8 mouse cellular contexts compared by ENCODE assay signal in the genomic region with DNA sequence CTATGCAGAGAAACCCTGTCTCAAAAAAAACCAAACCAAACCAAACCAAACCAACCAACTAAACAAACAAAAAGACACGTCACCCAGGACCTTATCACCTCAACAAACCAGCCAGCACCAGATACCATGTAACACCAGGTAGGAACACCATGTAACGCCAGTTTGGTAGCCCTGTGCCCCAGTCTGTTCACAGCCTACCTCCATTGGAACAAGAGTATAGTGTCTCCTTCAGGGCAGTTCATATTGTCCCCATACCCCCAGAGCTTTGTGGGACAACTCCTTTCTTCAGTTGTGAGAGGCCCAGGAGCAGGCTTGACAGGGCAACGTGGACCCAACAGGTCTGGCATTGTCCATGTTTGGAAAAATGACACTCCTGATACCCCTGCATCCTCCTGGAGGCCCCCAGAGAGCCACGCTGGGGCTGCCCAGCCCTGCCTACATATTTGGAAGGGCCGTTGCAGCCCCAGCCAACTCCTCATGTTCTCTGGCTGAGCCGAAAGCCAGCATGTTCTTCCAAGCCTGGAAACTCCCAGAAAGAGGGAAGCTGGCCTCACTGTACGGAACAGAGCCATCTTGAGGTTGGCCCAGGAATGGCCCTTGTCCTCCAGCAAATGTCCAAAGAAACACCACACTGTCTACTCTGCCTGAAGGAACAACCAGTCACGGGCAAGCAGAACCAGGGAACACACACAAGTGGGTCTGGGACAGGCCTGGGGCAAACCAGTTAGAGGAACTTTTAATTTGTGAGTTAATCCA.
DNase-seq lines count a peak whose midpoint lies in the region; ATAC-seq and TF ChIP-seq lines count a peak whose summit lies in the region.

No protein-coding gene starts in this region.

- no peaks in the 10 kb centered on the region for H3K36me3 ChIP-seq in heart, embryonic 13.5 days
- H3K36me3 ChIP-seq in limb, embryonic 14.5 days (ENCODE audit: control insufficient read depth, insufficient read depth, low read length) = no peaks in the 10 kb centered on the region

- no peaks in the 10 kb centered on the region for H3K9me3 ChIP-seq in heart, embryonic 13.5 days
- H3K9me3 ChIP-seq in limb, embryonic 14.5 days (ENCODE audit: control insufficient read depth, low read length) = no peaks in the 10 kb centered on the region

- TF ChIP-seq POLR2A in limb, embryonic 14.5 days (IDR thresholded peaks at IDR 0.05; ENCODE audit: borderline replicate concordance, extremely low read depth, insufficient read depth, insufficient read length) = no peak

- 72% methylated on average over 8 of the region's 8 CpGs for WGBS in heart, embryonic 13.5 days
- WGBS in limb, embryonic 14.5 days = 74% methylated on average over 8 of the region's 8 CpGs

- H3K4me2 ChIP-seq in heart, embryonic 13.5 days = no peak overlapping the region
- H3K4me2 ChIP-seq in limb, embryonic 14.5 days (replicated peaks; ENCODE audit: low read depth, low read length, severe bottlenecking) = no peak overlapping the region

- DNase-seq in retina, postnatal 1 day = peak; percentile 49
- DNase-seq in retina, embryonic 14.5 days (ENCODE audit: low spot score) = no peak
- DNase-seq in cerebellum, adult 9-11 months = peak; percentile 73
- DNase-seq in limb, embryonic 14.5 days (ENCODE audit: low spot score) = peak; percentile 38
- no peak for DNase-seq in neural tube, embryonic 10.5 days (ENCODE audit: extremely low spot score, low spot score)
- DNase-seq in urinary bladder, postnatal 25 days (ENCODE audit: low spot score) = no peak

- H3K4me1 ChIP-seq in heart, embryonic 13.5 days = peaks cover 64% of the 10 kb centered on the region
- peaks cover 5% of the 10 kb centered on the region; the same call in 1 of the 2 replicates for H3K4me1 ChIP-seq in limb, embryonic 14.5 days (ENCODE audit: control insufficient read depth, insufficient read depth, low read length)

- no peak for ATAC-seq in heart, embryonic 13.5 days (ENCODE audit: extremely low read depth, insufficient number of reproducible peaks, low FRiP score, low TSS enrichment)
- peak; percentile 41; the same call in 1 of the 2 replicates for ATAC-seq in limb, embryonic 14.5 days (ENCODE audit: low FRiP score, low read depth)
- ATAC-seq in megakaryocyte, adult 5-6 weeks (ENCODE audit: poor library complexity, severe bottlenecking) = no peak

- H3K4me3 ChIP-seq in heart, embryonic 13.5 days = no peak overlapping the region
- H3K4me3 ChIP-seq in limb, embryonic 14.5 days (replicated peaks; ENCODE audit: low read length) = no peak overlapping the region

- peak overlapping the region; percentile 1; the same call in 1 of the 2 replicates for H3K9ac ChIP-seq in heart, embryonic 13.5 days
- H3K9ac ChIP-seq in limb, embryonic 14.5 days (ENCODE audit: low read depth, low read length, severe bottlenecking) = no peak overlapping the region

- peak overlapping the region; percentile 29 for H3K27ac ChIP-seq in heart, embryonic 13.5 days (replicated peaks)
- H3K27ac ChIP-seq in limb, embryonic 14.5 days (replicated peaks; ENCODE audit: low read depth, low read length) = no peak overlapping the region

- no peaks in the 10 kb centered on the region for H3K27me3 ChIP-seq in heart, embryonic 13.5 days (replicated peaks)
- H3K27me3 ChIP-seq in limb, embryonic 14.5 days (ENCODE audit: control insufficient read depth, insufficient read depth, low read length) = no peaks in the 10 kb centered on the region

Comparison
In these comparisons a context has a peak if more than half of its experiments do, and no peak if none do; other contexts are left out.
1. DNase-seq: peak in retina, postnatal 1 day (single experiment), cerebellum, adult 9-11 months (single experiment) and limb, embryonic 14.5 days (single experiment); none in retina, embryonic 14.5 days (single experiment), neural tube, embryonic 10.5 days (single experiment) and urinary bladder, postnatal 25 days (single experiment).